In the genomic region with DNA sequence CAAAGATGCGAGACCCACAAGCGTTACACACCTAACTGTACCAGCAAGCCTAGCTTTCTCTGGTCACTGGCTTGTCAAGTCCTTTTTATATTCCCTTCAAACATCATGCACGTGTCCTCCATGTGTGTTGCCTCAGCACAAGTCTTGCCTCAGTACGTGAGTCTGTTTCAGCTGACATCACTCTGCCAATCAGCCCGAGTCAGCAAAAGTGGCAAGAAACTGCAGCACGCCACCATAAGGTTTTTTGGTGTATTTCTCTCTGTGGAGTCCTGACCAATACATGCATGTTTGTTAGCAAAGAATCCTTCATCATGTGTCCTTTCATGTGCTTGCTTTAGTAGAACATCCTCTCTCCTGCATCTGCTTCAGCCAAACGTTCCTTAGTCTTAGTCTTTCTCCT, we compare ENCODE assay signal across 24 mouse cellular contexts.
A peak's percentile ranks its signal among the peaks of the same experiment; 100 is the strongest.
DNase-seq lines count a peak whose midpoint lies in the region; ATAC-seq and TF ChIP-seq lines count a peak whose summit lies in the region.
"Had no signal": no experiment of that assay in that cellular context is flagged by ENCODE, and none has a peak within 500 bp of the region (broad histone marks: within the 10 kb centered on the region; RNA-seq: fewer than 3 reads in every experiment).

No protein-coding gene starts in this region.

- no peak overlapping the region for H3K9ac ChIP-seq in hindbrain, embryonic 16.5 days (ENCODE audit: low read depth, low read length)
- H3K9ac ChIP-seq in CH12.LX (ENCODE audit: insufficient read depth, low read depth) (no peak overlapping the region), MEL (ENCODE audit: control insufficient read depth, low read depth, low read length, poor library complexity, severe bottlenecking) (no peak overlapping the region)
- H3K9ac ChIP-seq: embryonic facial prominence, embryonic 13.5 days; embryonic facial prominence, embryonic 15.5 days; forebrain, embryonic 12.5 days; forebrain, embryonic 15.5 days; forebrain, postnatal 0 days had no signal

- H3K36me3 ChIP-seq in hindbrain, embryonic 10.5 days = no peaks in the 10 kb centered on the region
- no peaks in the 10 kb centered on the region for H3K36me3 ChIP-seq in hindbrain, embryonic 16.5 days (ENCODE audit: control insufficient read depth, insufficient read depth, low read length)
- H3K36me3 ChIP-seq in CH12.LX (replicated peaks in 1 of 2; ENCODE audit: control insufficient read depth in 1 of 2, insufficient read depth in 1 of 2, low read length in 1 of 2) = no peaks in the 10 kb centered on the region
- peaks cover 0 to 8% of the 10 kb centered on the region in 2 experiments; a peak in 2 of 4 replicates for H3K36me3 ChIP-seq in MEL (ENCODE audit: control insufficient read depth in 1 of 2, insufficient read depth in 2 of 2, low read length in 2 of 2)
- H3K36me3 ChIP-seq: embryonic facial prominence, embryonic 13.5 days; embryonic facial prominence, embryonic 15.5 days; forebrain, embryonic 10.5 days; forebrain, embryonic 12.5 days; forebrain, embryonic 15.5 days had no signal

- TF ChIP-seq CTCF in CH12.LX (conservative IDR thresholded peaks at IDR 0.05 in 1 of 2, IDR thresholded peaks at IDR 0.05 in 1 of 2; ENCODE audit: low read depth in 2 of 2, low read length in 2 of 2) = no peak
- TF ChIP-seq CTCF in MEL (IDR thresholded peaks at IDR 0.05 in 2 of 3, conservative IDR thresholded peaks at IDR 0.05 in 1 of 3; ENCODE audit: control insufficient read depth in 1 of 3, insufficient read depth in 1 of 3, low read depth in 2 of 3, low read length in 3 of 3, poor library complexity in 1 of 3, severe bottlenecking in 1 of 3) = no peak

- peak overlapping the region; percentile 84 for H3K27ac ChIP-seq in hindbrain, embryonic 10.5 days
- H3K27ac ChIP-seq in hindbrain, embryonic 16.5 days (ENCODE audit: low read depth, low read length) = no peak overlapping the region
- H3K27ac ChIP-seq in CH12.LX (ENCODE audit: insufficient read depth, low read depth) = no peak overlapping the region
- H3K27ac ChIP-seq in MEL (ENCODE audit: control insufficient read depth, low read depth, low read length) = no peak overlapping the region
- H3K27ac ChIP-seq: embryonic facial prominence, embryonic 13.5 days; embryonic facial prominence, embryonic 15.5 days; forebrain, embryonic 10.5 days; forebrain, embryonic 12.5 days; forebrain, embryonic 15.5 days had no signal

- no peaks in the 10 kb centered on the region for H3K79me2 ChIP-seq in CH12.LX (replicated peaks; ENCODE audit: control insufficient read depth, extremely low read depth, insufficient read depth, poor library complexity, severe bottlenecking)
- H3K79me2 ChIP-seq in MEL (ENCODE audit: control insufficient read depth, insufficient read depth, low read length, poor library complexity) = no peaks in the 10 kb centered on the region

- TF ChIP-seq EP300 in CH12.LX (IDR thresholded peaks at IDR 0.05; ENCODE audit: low read length) = no peak
- TF ChIP-seq EP300 in MEL (IDR thresholded peaks at IDR 0.05; ENCODE audit: low read depth in 1 of 2, low read length in 2 of 2) = no peak

- H3K4me2 ChIP-seq in hindbrain, embryonic 16.5 days (ENCODE audit: low read length) = no peak overlapping the region
- no peak overlapping the region for H3K4me2 ChIP-seq in CH12.LX (ENCODE audit: insufficient read depth, low read depth, poor library complexity, severe bottlenecking)
- H3K4me2 ChIP-seq: embryonic facial prominence, embryonic 13.5 days; embryonic facial prominence, embryonic 15.5 days; forebrain, embryonic 12.5 days; forebrain, embryonic 15.5 days had no signal

- TF ChIP-seq RAD21 in CH12.LX (IDR thresholded peaks at IDR 0.05; ENCODE audit: low read depth, low read length) (no peak), MEL (IDR thresholded peaks at IDR 0.05; ENCODE audit: low read depth, low read length) (no peak)

- no peak overlapping the region for H3K4me3 ChIP-seq in hindbrain, embryonic 10.5 days
- H3K4me3 ChIP-seq in hindbrain, embryonic 16.5 days (ENCODE audit: low read length) = no peak overlapping the region
- no peak overlapping the region for H3K4me3 ChIP-seq in CH12.LX (replicated peaks in 1 of 3; ENCODE audit: low read depth in 2 of 3, low read length in 2 of 3, poor library complexity in 1 of 3)
- H3K4me3 ChIP-seq in MEL (ENCODE audit: control insufficient read depth in 1 of 2, insufficient read depth in 1 of 2, low read depth in 2 of 2, low read length in 2 of 2) = no peak overlapping the region
- H3K4me3 ChIP-seq: embryonic facial prominence, embryonic 13.5 days; embryonic facial prominence, embryonic 15.5 days; erythroblast, embryonic 14.5 days; forebrain, embryonic 10.5 days; forebrain, embryonic 12.5 days; forebrain, embryonic 15.5 days had no signal

- H3K9me3 ChIP-seq in hindbrain, embryonic 10.5 days = no peaks in the 10 kb centered on the region
- H3K9me3 ChIP-seq in hindbrain, embryonic 16.5 days (ENCODE audit: control insufficient read depth, low read length) = no peaks in the 10 kb centered on the region
- H3K9me3 ChIP-seq in CH12.LX (replicated peaks; ENCODE audit: low read length) (no peaks in the 10 kb centered on the region), MEL (replicated peaks; ENCODE audit: insufficient read depth, low read length) (no peaks in the 10 kb centered on the region)
- H3K9me3 ChIP-seq: embryonic facial prominence, embryonic 13.5 days; embryonic facial prominence, embryonic 15.5 days; forebrain, embryonic 10.5 days; forebrain, embryonic 12.5 days; forebrain, embryonic 15.5 days had no signal

- no peaks in the 10 kb centered on the region for H3K27me3 ChIP-seq in hindbrain, embryonic 10.5 days (ENCODE audit: insufficient read depth, poor library complexity, severe bottlenecking)
- no peaks in the 10 kb centered on the region for H3K27me3 ChIP-seq in hindbrain, embryonic 16.5 days (replicated peaks; ENCODE audit: control insufficient read depth, insufficient read depth, low read length)
- H3K27me3 ChIP-seq in CH12.LX (replicated peaks) (no peaks in the 10 kb centered on the region), MEL (ENCODE audit: control insufficient read depth in 1 of 2, insufficient read depth in 2 of 2, low read length in 2 of 2) (no peaks in the 10 kb centered on the region)
- H3K27me3 ChIP-seq: embryonic facial prominence, embryonic 13.5 days; embryonic facial prominence, embryonic 15.5 days; forebrain, embryonic 12.5 days; forebrain, embryonic 15.5 days had no signal

- in situ Hi-C loops in CH12.LX (cut with MboI; ENCODE audit: low pct_ligation_motif_present, low pct_unique_long_range_greater_than_20kb, low sequenced_read_pairs) = no loop called here

- 89% methylated on average over 7 of the region's 7 CpGs for WGBS in hindbrain, embryonic 10.5 days
- WGBS in hindbrain, embryonic 16.5 days = 90% methylated on average over 7 of the region's 7 CpGs

- dilution Hi-C loops in CH12.LX (cut with MboI; ENCODE audit: extremely low pct_ligation_motif_present, extremely low pct_unique_long_range_greater_than_20kb, low sequenced_read_pairs) = no loop called here

- ATAC-seq in hindbrain, embryonic 16.5 days = no peak
- ATAC-seq: CD4-positive, CD25-positive, alpha-beta regulatory T cell, adult 4 months; forebrain, embryonic 15.5 days; forebrain, postnatal 0 days had no signal

- peaks cover 27% of the 10 kb centered on the region for H3K4me1 ChIP-seq in hindbrain, embryonic 10.5 days (replicated peaks)
- no peaks in the 10 kb centered on the region; the same call in 1 of the 2 replicates for H3K4me1 ChIP-seq in hindbrain, embryonic 16.5 days (ENCODE audit: control insufficient read depth, insufficient read depth, low read depth, low read length)
- H3K4me1 ChIP-seq in CH12.LX (ENCODE audit: control insufficient read depth in 1 of 2, insufficient read depth in 2 of 2) = no peaks in the 10 kb centered on the region
- peaks cover 10 to 11% of the 10 kb centered on the region in 2 experiments; a peak in 3 of 4 replicates for H3K4me1 ChIP-seq in MEL (ENCODE audit: control insufficient read depth in 1 of 2, insufficient read depth in 2 of 2, low read length in 2 of 2)
- H3K4me1 ChIP-seq: embryonic facial prominence, embryonic 13.5 days; embryonic facial prominence, embryonic 15.5 days; forebrain, embryonic 15.5 days had no signal

- DNase-seq in hindbrain, embryonic 10.5 days (ENCODE audit: low spot score) = no peak
- DNase-seq in CH12.LX (ENCODE audit: extremely low read depth) = no peak
- DNase-seq in MEL (ENCODE audit: low read depth, low spot score) = no peak
- no peak for DNase-seq in right cerebral cortex, postnatal 14 days
- DNase-seq: adrenal gland, adult 2 months; adrenal gland, postnatal 10 days; adrenal gland, postnatal 25 days; B cell, adult 2 months; cerebellum, adult 11 months; cerebellum, adult 18-20 months; cerebellum, adult 8-10 months; cerebellum, adult 9-11 months; cerebellum, postnatal 14 days; cerebellum, postnatal 36 days; embryo, embryonic 11 days; forebrain, postnatal 0 days had no signal

- TF ChIP-seq POLR2A in CH12.LX (IDR thresholded peaks at IDR 0.05; ENCODE audit: low read depth, low read length) = no peak
- TF ChIP-seq POLR2A in MEL (IDR thresholded peaks at IDR 0.05; ENCODE audit: control insufficient read depth in 1 of 2, insufficient read depth in 1 of 2, low read depth in 1 of 2, low read length in 2 of 2, poor library complexity in 1 of 2) = no peak

TF ChIP-seq in CH12.LX, 34 proteins besides CTCF, POLR2A, EP300 and RAD21:
- TF ChIP-seq MAFK (IDR thresholded peaks at IDR 0.05; ENCODE audit: insufficient replicate concordance, low read length) (0 out of 2 replicates have a peak, but pooled peaks have one; percentile 59), SIN3A (IDR thresholded peaks at IDR 0.05; ENCODE audit: low read length) (no peak)
TF ChIP-seq in CH12.LX: peak in this region for 1.

TF ChIP-seq in MEL, 35 proteins besides CTCF, POLR2A, EP300 and RAD21:
- TF ChIP-seq MAFK (IDR thresholded peaks at IDR 0.05; ENCODE audit: borderline replicate concordance, low read depth, low read length) (0 out of 2 replicates have a peak, but pooled peaks have one; percentile 13), ELF1 (IDR thresholded peaks at IDR 0.05; ENCODE audit: low read depth, low read length) (no peak), RCOR1 (IDR thresholded peaks at IDR 0.05; ENCODE audit: low read depth, low read length) (no peak)
